Mouse (Mus musculus) midbrain, embryonic 11.5 days (tissue): Measurements from ENCODE around the gene Vangl1. TPM values are rescaled to one million over a fixed set of nuclear protein-coding genes. Genes with fewer than 3 reads are reported as not detected.

ENCODE experiments used
- ATAC-seq: fragments of 200-750 bp; cut with Nextera tagmentation; 2 replicates; pipeline ENCODE4 v1.8.0; 2017; ENCODE audit warnings: moderate TSS enrichment, moderate library complexity; ENCODE audit not compliant: low FRiP score
- DNase-seq: peaks from one replicate; pipeline ENCODE4 v3.0.0; 2015; ENCODE audit warnings: low spot score; ENCODE audit errors: missing footprints
- H3K27ac ChIP-seq: fragments of 300-500 bp; sonication (generic); 2 replicates; pipeline ENCODE4 v1.5.1; 2014; ENCODE audit warnings: low read depth, low read length
- H3K27me3 ChIP-seq: fragments of 300-500 bp; sonication (generic); 2 replicates; pipeline ENCODE4 v1.6.1; 2014; ENCODE audit warnings: mild to moderate bottlenecking, low read length, moderate library complexity, mixed read lengths; ENCODE audit not compliant: control insufficient read depth, insufficient read depth
- H3K36me3 ChIP-seq: fragments of 300-500 bp; sonication (generic); 2 replicates; pipeline ENCODE4 v1.6.1; 2014; ENCODE audit warnings: mild to moderate bottlenecking, low read length, moderate library complexity, mixed read lengths; ENCODE audit not compliant: control insufficient read depth, insufficient read depth
- H3K4me1 ChIP-seq: fragments of 300-500 bp; sonication (generic); 2 replicates; pipeline ENCODE4 v1.6.1; 2014; ENCODE audit warnings: low read length; ENCODE audit not compliant: control insufficient read depth, insufficient read depth
- H3K4me2 ChIP-seq: fragments of 300-500 bp; sonication (generic); 2 replicates; pipeline ENCODE4 v1.6.1; 2014; ENCODE audit warnings: mild to moderate bottlenecking, moderate library complexity
- H3K4me3 ChIP-seq: fragments of 300-500 bp; sonication (generic); 2 replicates; pipeline ENCODE4 v1.5.1; 2014; ENCODE audit warnings: low read depth, low read length
- H3K9ac ChIP-seq: fragments of 300-500 bp; sonication (generic); 2 replicates; pipeline ENCODE4 v1.6.1; 2014; ENCODE audit warnings: low read length
- H3K9me3 ChIP-seq: fragments of 300-500 bp; sonication (generic); 2 replicates; pipeline ENCODE4 v1.6.1; 2016; ENCODE audit warnings: low read length; ENCODE audit not compliant: control insufficient read depth
- whole genome bisulfite sequencing: fragments of 180-500 bp; shearing (Covaris S2); extraction: QIAGEN DNeasy Blood & Tissue Kit; methylation state at CpG from one replicate; pipeline ENCODE4 v1.1.7; 2014; 5-methylcytosine and 5-hydroxymethylcytosine counted together
- polyA plus RNA-seq: library from polyadenylated mRNA; unstranded; fragments of >200 nt; fragmentation: Nextera tagmentation; extraction: Ambion mirVana; gene quantifications from 2 replicates; pipeline ENCODE4 v1.2.1, GENCODE M21; 2014

Gene Vangl1
- polyA plus RNA-seq, 1 experiment from 2014 or later = 9.3 TPM

- no peak overlapping the region for H3K4me2 ChIP-seq
- no peak overlapping the region for H3K27ac ChIP-seq
- DNase-seq (no peak), ATAC-seq (no peak)
- H3K9me3 ChIP-seq = peaks cover 4% of the 10 kb centered on the region; the same call in 1 of the 2 replicates
- no peak overlapping the region for H3K4me3 ChIP-seq
- no peaks in the 10 kb centered on the region for H3K4me1 ChIP-seq
- no peaks in the 10 kb centered on the region for H3K27me3 ChIP-seq
- WGBS = 87% methylated on average over 2 of the region's 2 CpGs
- H3K9ac ChIP-seq = no peak overlapping the region
- H3K36me3 ChIP-seq = no peaks in the 10 kb centered on the region
Measured at GRCm38 (mm10) chr3:102182601-102183000, 21.9 kb downstream of the Vangl1 start.

- H3K9me3 ChIP-seq = peaks cover 4% of the 10 kb centered on the region; the same call in 1 of the 2 replicates
- H3K36me3 ChIP-seq = no peaks in the 10 kb centered on the region
- no peak for ATAC-seq
- 79% methylated on average over 4 of the region's 4 CpGs for WGBS
- H3K27ac ChIP-seq = no peak overlapping the region
- H3K27me3 ChIP-seq = no peaks in the 10 kb centered on the region
- no peak overlapping the region for H3K4me2 ChIP-seq
- no peak for DNase-seq
- no peak overlapping the region for H3K9ac ChIP-seq
- no peak overlapping the region for H3K4me3 ChIP-seq
- no peaks in the 10 kb centered on the region for H3K4me1 ChIP-seq
Measured at GRCm38 (mm10) chr3:102181191-102181590, 23.3 kb downstream of the Vangl1 start.

- H3K27ac ChIP-seq = no peak overlapping the region
- WGBS = 80% methylated on average over 7 of the region's 7 CpGs
- ATAC-seq (no peak), DNase-seq (no peak)
- H3K36me3 ChIP-seq = no peaks in the 10 kb centered on the region
- H3K27me3 ChIP-seq = no peaks in the 10 kb centered on the region
- H3K4me1 ChIP-seq = no peaks in the 10 kb centered on the region
- no peak overlapping the region for H3K4me2 ChIP-seq
- no peak overlapping the region for H3K9ac ChIP-seq
- H3K9me3 ChIP-seq = peaks cover 2% of the 10 kb centered on the region; the same call in 1 of the 2 replicates
- no peak overlapping the region for H3K4me3 ChIP-seq
Measured at GRCm38 (mm10) chr3:102180746-102181145, 23.7 kb downstream of the Vangl1 start.

GRCm38 (mm10) chr3:102179869-102180268 is 24.6 kb downstream of the Vangl1 start:
- H3K9ac ChIP-seq = no peak overlapping the region
- DNase-seq = no peak

GRCm38 (mm10) chr3:102177837-102178615 is 26.5 kb downstream of the Vangl1 start:
- DNase-seq = no peak
- Histone ChIP-seq H3K27me3 (no peaks in the 10 kb centered on the region), H3K9ac (no peak overlapping the region), H3K36me3 (no peaks in the 10 kb centered on the region), H3K9me3 (no peaks in the 10 kb centered on the region), H3K4me3 (no peak overlapping the region), H3K27ac (no peak overlapping the region), H3K4me1 (no peaks in the 10 kb centered on the region), H3K4me2 (no peak overlapping the region)
- no peak for ATAC-seq
- 95% methylated on average over 12 of the region's 12 CpGs for WGBS

More at GRCm38 (mm10) chr3:102179869-102180268, 24.6 kb downstream of the Vangl1 start:
- Histone ChIP-seq H3K4me3 (no peak overlapping the region), H3K27ac (no peak overlapping the region), H3K27me3 (no peaks in the 10 kb centered on the region), H3K36me3 (no peaks in the 10 kb centered on the region), H3K9me3 (no peaks in the 10 kb centered on the region), H3K4me1 (no peaks in the 10 kb centered on the region), H3K4me2 (no peak overlapping the region)
- 68% methylated on average over 4 of the region's 4 CpGs for WGBS
- no peak for ATAC-seq

GRCm38 (mm10) chr3:102176116-102176515 is 28.4 kb downstream of the Vangl1 start:
- Histone ChIP-seq H3K27me3 (no peaks in the 10 kb centered on the region), H3K4me3 (no peak overlapping the region), H3K4me1 (no peaks in the 10 kb centered on the region), H3K9me3 (no peaks in the 10 kb centered on the region), H3K4me2 (no peak overlapping the region), H3K27ac (no peak overlapping the region), H3K36me3 (no peaks in the 10 kb centered on the region), H3K9ac (no peak overlapping the region)
- 87% methylated on average over 5 of the region's 5 CpGs for WGBS
- DNase-seq (no peak), ATAC-seq (no peak)

- WGBS = 91% methylated on average over 18 of the region's 18 CpGs
Measured at GRCm38 (mm10) chr3:102175701-102176100, 28.8 kb downstream of the Vangl1 start.

GRCm38 (mm10) chr3:102174118-102174865 is 30.2 kb downstream of the Vangl1 start:
- H3K27me3 ChIP-seq = peaks cover under 1% of the 10 kb centered on the region; the same call in 1 of the 2 replicates
- H3K9ac ChIP-seq = no peak overlapping the region
- H3K4me3 ChIP-seq = no peak overlapping the region
- 83% methylated on average over 8 of the region's 8 CpGs for WGBS
- DNase-seq (no peak), ATAC-seq (no peak)
- no peak overlapping the region for H3K4me2 ChIP-seq
- no peaks in the 10 kb centered on the region for H3K4me1 ChIP-seq
- H3K9me3 ChIP-seq = no peaks in the 10 kb centered on the region
- H3K27ac ChIP-seq = no peak overlapping the region
- no peaks in the 10 kb centered on the region for H3K36me3 ChIP-seq

More at GRCm38 (mm10) chr3:102175701-102176100, 28.8 kb downstream of the Vangl1 start:
- no peak for ATAC-seq
- H3K4me1 ChIP-seq = no peaks in the 10 kb centered on the region
- DNase-seq = no peak
- H3K27ac ChIP-seq = no peak overlapping the region
- no peak overlapping the region for H3K4me2 ChIP-seq
- no peaks in the 10 kb centered on the region for H3K27me3 ChIP-seq
- H3K36me3 ChIP-seq = no peaks in the 10 kb centered on the region
- H3K4me3 ChIP-seq = no peak overlapping the region
- H3K9me3 ChIP-seq = no peaks in the 10 kb centered on the region
- H3K9ac ChIP-seq = no peak overlapping the region
